Mouse (Mus musculus) lung, embryonic 16.5 days (tissue): ENCODE data around the gene Fgf10. TPM values are rescaled to one million over a fixed set of nuclear protein-coding genes. Genes with fewer than 3 reads are reported as not detected.
A peak's percentile ranks its signal among the peaks of the same experiment; 100 is the strongest.

ENCODE experiments used
- ATAC-seq: fragments of 200-750 bp; cut with Nextera tagmentation; 2 replicates; pipeline ENCODE4 v1.8.0; 2017; ENCODE audit warnings: low read depth, mild to moderate bottlenecking, moderate library complexity
- H3K27ac ChIP-seq: fragments of 300-500 bp; sonication (generic); 2 replicates; pipeline ENCODE4 v1.5.1; 2014; ENCODE audit warnings: mild to moderate bottlenecking, control low read depth, low read length
- H3K27me3 ChIP-seq: fragments of 300-500 bp; sonication (generic); 2 replicates; pipeline ENCODE4 v1.6.1; 2014; ENCODE audit warnings: low read depth, low read length, mixed read lengths; ENCODE audit not compliant: control insufficient read depth, insufficient read depth
- H3K36me3 ChIP-seq: fragments of 300-500 bp; sonication (generic); 2 replicates; pipeline ENCODE4 v1.6.1; 2014; ENCODE audit warnings: low read length; ENCODE audit not compliant: control insufficient read depth, insufficient read depth
- H3K4me1 ChIP-seq: fragments of 300-500 bp; sonication (generic); replicated peaks from 2 replicates; pipeline ENCODE4 v1.6.1; 2014; ENCODE audit warnings: low read length, mixed read lengths; ENCODE audit not compliant: control insufficient read depth, insufficient read depth
- H3K4me2 ChIP-seq: fragments of 300-500 bp; sonication (generic); 2 replicates; pipeline ENCODE4 v1.6.1; 2014; ENCODE audit warnings: low read depth, low read length, control low read depth
- H3K4me3 ChIP-seq: fragments of 300-500 bp; sonication (generic); 2 replicates; pipeline ENCODE4 v1.5.1; 2014; ENCODE audit warnings: mild to moderate bottlenecking, low read length, control low read depth
- H3K9ac ChIP-seq: fragments of 300-500 bp; sonication (generic); 2 replicates; pipeline ENCODE4 v1.6.1; 2014; ENCODE audit warnings: low read length, control low read depth
- H3K9me3 ChIP-seq: fragments of 300-500 bp; sonication (generic); 2 replicates; pipeline ENCODE4 v1.6.1; 2016; ENCODE audit warnings: low read length; ENCODE audit not compliant: control insufficient read depth
- WGBS: fragments of 180-500 bp; shearing (Covaris S2); extraction: QIAGEN DNeasy Blood & Tissue Kit; methylation state at CpG from one replicate; pipeline ENCODE4 v1.1.7; 2014; 5-methylcytosine and 5-hydroxymethylcytosine counted together
- polyA plus RNA-seq: library from polyadenylated mRNA; unstranded; fragments of >200 nt; fragmentation: Nextera tagmentation; extraction: Ambion mirVana; gene quantifications from 2 replicates; pipeline ENCODE4 v1.2.1, GENCODE M21; 2015

Gene Fgf10
- polyA plus RNA-seq, 1 experiment from 2014 or later, result 22.5 TPM

GRCm38 (mm10) chr13:118714284-118715065 is 44.9 kb downstream of the Fgf10 start:
- H3K4me2 ChIP-seq, result peak overlapping the region; percentile 80
- WGBS, result 0% methylated on average over 25 of the region's 36 CpGs
- H3K4me1 ChIP-seq, result no peaks in the 10 kb centered on the region
- H3K9me3 ChIP-seq, result no peaks in the 10 kb centered on the region
- no peaks in the 10 kb centered on the region for H3K27me3 ChIP-seq
- H3K9ac ChIP-seq, result peak overlapping the region; percentile 64
- peak overlapping the region; percentile 66 for H3K27ac ChIP-seq
- no peaks in the 10 kb centered on the region for H3K36me3 ChIP-seq
- peak; percentile 77 for ATAC-seq
- peak overlapping the region; percentile 51 for H3K4me3 ChIP-seq

- peak overlapping the region; percentile 80 for H3K4me2 ChIP-seq
- H3K27me3 ChIP-seq, result no peaks in the 10 kb centered on the region
- ATAC-seq, result peak; percentile 66
- peak overlapping the region; percentile 51 for H3K4me3 ChIP-seq
- H3K36me3 ChIP-seq, result no peaks in the 10 kb centered on the region
- no peaks in the 10 kb centered on the region for H3K9me3 ChIP-seq
- peak overlapping the region; percentile 66 for H3K27ac ChIP-seq
- WGBS, result 1% methylated on average over 31 of the region's 31 CpGs
- no peaks in the 10 kb centered on the region for H3K4me1 ChIP-seq
- H3K9ac ChIP-seq, result peak overlapping the region; percentile 64
These were observed 45.8 kb downstream of the Fgf10 start for GRCm38 (mm10) chr13:118715066-118716018.

- Histone ChIP-seq H3K36me3 (no peaks in the 10 kb centered on the region), H3K27me3 (no peaks in the 10 kb centered on the region), H3K4me2 (peak overlapping the region; percentile 80), H3K27ac (peak overlapping the region; percentile 66), H3K9me3 (no peaks in the 10 kb centered on the region), H3K9ac (peak overlapping the region; percentile 64), H3K4me3 (peak overlapping the region; percentile 51), H3K4me1 (no peaks in the 10 kb centered on the region)
- WGBS, result 6% methylated on average over 8 of the region's 8 CpGs
- peak; percentile 32 for ATAC-seq
These were observed 46.7 kb downstream of the Fgf10 start for GRCm38 (mm10) chr13:118716265-118716664.

GRCm38 (mm10) chr13:118716726-118717125 is 47.1 kb downstream of the Fgf10 start:
- Histone ChIP-seq H3K36me3 (no peaks in the 10 kb centered on the region), H3K4me1 (no peaks in the 10 kb centered on the region), H3K27ac (peak overlapping the region; percentile 66), H3K9me3 (no peaks in the 10 kb centered on the region), H3K9ac (peak overlapping the region; percentile 64), H3K4me3 (peak overlapping the region; percentile 51), H3K4me2 (peak overlapping the region; percentile 80), H3K27me3 (no peaks in the 10 kb centered on the region)
- WGBS, result 54% methylated on average over 1 of the region's 1 CpGs
- no peak for ATAC-seq

GRCm38 (mm10) chr13:118718396-118718795 is 48.8 kb downstream of the Fgf10 start:
- H3K9ac ChIP-seq, result no peak overlapping the region
- peak overlapping the region; percentile 24 for H3K4me3 ChIP-seq

GRCm38 (mm10) chr13:118721668-118722067 is 52.1 kb downstream of the Fgf10 start:
- Histone ChIP-seq H3K9ac (no peak overlapping the region), H3K4me3 (no peak overlapping the region), H3K36me3 (no peaks in the 10 kb centered on the region), H3K4me1 (no peaks in the 10 kb centered on the region), H3K9me3 (no peaks in the 10 kb centered on the region), H3K4me2 (no peak overlapping the region), H3K27me3 (no peaks in the 10 kb centered on the region), H3K27ac (no peak overlapping the region)
- no peak for ATAC-seq
- 41% methylated on average over 1 of the region's 1 CpGs for WGBS

More at GRCm38 (mm10) chr13:118718396-118718795, 48.8 kb downstream of the Fgf10 start:
- no peaks in the 10 kb centered on the region for H3K4me1 ChIP-seq
- H3K27me3 ChIP-seq, result no peaks in the 10 kb centered on the region
- H3K4me2 ChIP-seq, result peak overlapping the region; percentile 39
- no peak for ATAC-seq
- no peaks in the 10 kb centered on the region for H3K36me3 ChIP-seq
- WGBS, result 27% methylated on average over 3 of the region's 3 CpGs
- no peaks in the 10 kb centered on the region for H3K9me3 ChIP-seq
- H3K27ac ChIP-seq, result no peak overlapping the region

GRCm38 (mm10) chr13:118731850-118732552 is 62.4 kb downstream of the Fgf10 start:
- H3K4me2 ChIP-seq, result peak overlapping the region; percentile 49
- 25% methylated on average over 12 of the region's 12 CpGs for WGBS
- H3K27me3 ChIP-seq, result no peaks in the 10 kb centered on the region
- no peaks in the 10 kb centered on the region for H3K4me1 ChIP-seq
- peak overlapping the region; percentile 12 for H3K4me3 ChIP-seq
- no peaks in the 10 kb centered on the region for H3K36me3 ChIP-seq
- 0 out of 2 replicates have a peak overlapping the region, but pooled peaks have one; percentile 3 for H3K27ac ChIP-seq
- no peak for ATAC-seq
- no peak overlapping the region for H3K9ac ChIP-seq
- no peaks in the 10 kb centered on the region for H3K9me3 ChIP-seq

- WGBS, result 46% methylated on average over 2 of the region's 2 CpGs
These were observed 70.3 kb downstream of the Fgf10 start for GRCm38 (mm10) chr13:118739854-118740411.

More at GRCm38 (mm10) chr13:118739854-118740411, 70.3 kb downstream of the Fgf10 start:
- no peaks in the 10 kb centered on the region for H3K36me3 ChIP-seq
- H3K4me1 ChIP-seq, result no peaks in the 10 kb centered on the region; the same call in 1 of the 2 replicates
- H3K27ac ChIP-seq, result no peak overlapping the region
- ATAC-seq, result peak; percentile 60; the same call in 1 of the 2 replicates
- no peak overlapping the region for H3K4me3 ChIP-seq
- no peaks in the 10 kb centered on the region for H3K27me3 ChIP-seq
- H3K9me3 ChIP-seq, result no peaks in the 10 kb centered on the region
- no peak overlapping the region for H3K4me2 ChIP-seq
- no peak overlapping the region for H3K9ac ChIP-seq
